Mouse (Mus musculus): ENCODE measurements at regions not wholly inside any gene's neighbourhood (a gene's known extent, or its start where the extent isn't known, plus 50 kb on each side); places are given as distances from the start of the nearest gene placed in this dataset.

DNA sequence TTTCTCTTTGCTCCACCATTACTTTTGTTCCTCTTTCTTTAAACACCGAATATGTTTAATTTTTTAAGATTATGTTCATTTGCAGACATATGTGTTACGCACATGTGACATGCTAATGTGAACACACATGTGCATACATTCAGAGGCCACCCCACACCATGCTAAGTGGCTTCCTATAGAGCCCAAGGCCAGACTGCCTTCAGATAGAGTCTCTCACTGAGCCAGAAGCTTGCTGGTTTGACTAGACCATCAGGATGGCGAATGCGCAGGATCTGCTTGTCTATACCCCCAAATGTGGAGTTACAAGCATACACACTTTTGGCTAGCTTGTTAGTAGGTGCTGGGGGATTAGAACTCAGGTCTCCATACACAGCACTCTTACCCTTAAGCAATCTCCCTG is 121.3 kb upstream of the Cxxc4 start:
- no peak for DNase-seq

DNA sequence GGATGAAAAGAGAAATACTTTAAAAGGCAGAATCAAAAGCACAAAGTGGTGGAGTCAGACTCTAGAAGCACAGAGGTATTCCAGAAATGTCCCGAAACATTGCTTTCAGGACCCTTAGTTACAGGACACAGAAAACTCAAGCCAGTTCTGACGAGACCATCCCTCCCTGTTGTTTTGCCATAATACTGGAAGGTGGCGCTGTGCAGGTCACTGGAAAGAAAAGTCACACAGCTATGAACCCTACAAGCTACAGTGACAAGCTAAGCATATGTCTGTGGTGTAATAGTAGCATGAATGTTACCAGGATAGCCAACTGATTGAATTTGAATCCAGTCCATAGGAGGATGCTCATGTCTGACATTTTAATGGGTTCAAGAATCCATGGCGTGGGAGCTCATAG is 117.4 kb upstream of the Cxxc4 start:
- no peak for DNase-seq

DNA sequence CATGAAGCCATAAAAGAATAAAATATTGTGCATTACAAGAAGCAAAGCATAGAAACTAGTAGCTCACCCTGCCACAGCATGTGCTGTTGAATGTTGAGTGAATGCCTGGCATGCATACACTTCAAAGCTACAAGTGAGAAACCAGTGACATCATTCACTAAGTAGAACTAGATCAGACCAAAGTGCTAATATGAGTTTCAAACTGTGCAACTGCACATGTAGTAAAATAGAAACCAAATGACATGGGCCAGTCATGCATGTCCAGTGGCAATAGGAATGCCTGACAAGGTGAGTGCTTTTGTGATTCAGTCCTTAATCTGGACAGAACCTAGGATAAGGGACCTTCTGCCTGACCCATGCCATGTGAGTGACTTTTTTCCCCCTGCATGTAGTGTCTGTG is 111.3 kb upstream of the Cxxc4 start:
- no peak for DNase-seq

DNA sequence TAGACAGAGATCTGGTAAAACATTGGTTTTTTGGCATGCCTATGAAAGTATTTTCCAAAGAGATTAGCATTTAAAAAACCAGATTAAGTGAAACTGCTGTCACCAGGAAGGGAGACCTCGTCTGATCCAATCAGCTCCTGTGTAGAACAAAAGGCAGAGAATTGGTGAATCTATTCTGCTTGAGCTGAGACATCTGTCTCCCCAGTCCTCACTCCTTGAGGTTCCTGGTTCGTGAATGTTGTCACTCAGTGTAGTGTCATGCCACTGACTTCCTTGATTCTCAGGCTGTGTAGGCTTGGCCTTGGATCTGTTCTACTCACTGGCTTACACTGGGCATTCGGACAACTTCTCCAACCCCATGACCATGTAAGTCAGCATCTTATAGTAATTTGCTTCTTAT is 105.9 kb upstream of the Cxxc4 start:
- no peak for DNase-seq

DNA sequence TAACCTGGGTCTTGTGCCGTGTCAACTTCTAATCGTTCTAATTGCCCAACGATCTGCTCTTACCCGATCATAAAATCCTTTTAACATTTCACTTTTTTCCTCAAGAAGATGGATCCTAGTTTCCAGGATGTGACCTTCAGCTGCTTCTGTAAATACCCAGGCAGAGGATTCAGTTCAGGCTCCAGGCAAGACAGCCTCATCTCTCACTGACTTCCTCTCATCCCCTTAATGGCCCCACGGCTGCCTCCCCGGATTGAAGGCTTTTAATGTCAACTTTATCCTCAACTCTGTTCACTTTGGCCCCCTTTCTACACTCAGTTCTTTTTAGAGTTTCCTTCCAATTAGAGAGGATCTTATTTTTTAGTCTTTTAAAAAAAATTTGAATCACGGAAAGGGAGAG is 91.0 kb upstream of the Cxxc4 start:
- no peak for DNase-seq

DNA sequence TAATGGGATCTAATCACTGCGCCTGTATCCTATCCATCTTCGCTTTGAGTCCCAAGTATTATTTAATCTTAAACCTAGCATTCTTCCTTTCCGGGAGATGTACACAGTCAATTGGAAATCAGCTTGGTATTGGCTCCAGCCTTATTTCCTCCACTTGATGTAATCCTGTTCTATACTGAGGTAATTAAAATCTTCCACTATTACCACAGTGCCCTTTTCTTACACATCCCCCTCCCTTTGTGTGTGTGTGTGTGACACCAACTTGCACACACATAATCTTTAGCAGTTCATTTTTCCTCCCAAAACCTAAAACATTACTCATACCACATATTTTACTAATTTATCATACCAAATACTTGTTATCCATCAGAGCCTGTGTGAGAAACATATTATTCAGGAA is 90.3 kb upstream of the Cxxc4 start:
- no peak for DNase-seq

DNA sequence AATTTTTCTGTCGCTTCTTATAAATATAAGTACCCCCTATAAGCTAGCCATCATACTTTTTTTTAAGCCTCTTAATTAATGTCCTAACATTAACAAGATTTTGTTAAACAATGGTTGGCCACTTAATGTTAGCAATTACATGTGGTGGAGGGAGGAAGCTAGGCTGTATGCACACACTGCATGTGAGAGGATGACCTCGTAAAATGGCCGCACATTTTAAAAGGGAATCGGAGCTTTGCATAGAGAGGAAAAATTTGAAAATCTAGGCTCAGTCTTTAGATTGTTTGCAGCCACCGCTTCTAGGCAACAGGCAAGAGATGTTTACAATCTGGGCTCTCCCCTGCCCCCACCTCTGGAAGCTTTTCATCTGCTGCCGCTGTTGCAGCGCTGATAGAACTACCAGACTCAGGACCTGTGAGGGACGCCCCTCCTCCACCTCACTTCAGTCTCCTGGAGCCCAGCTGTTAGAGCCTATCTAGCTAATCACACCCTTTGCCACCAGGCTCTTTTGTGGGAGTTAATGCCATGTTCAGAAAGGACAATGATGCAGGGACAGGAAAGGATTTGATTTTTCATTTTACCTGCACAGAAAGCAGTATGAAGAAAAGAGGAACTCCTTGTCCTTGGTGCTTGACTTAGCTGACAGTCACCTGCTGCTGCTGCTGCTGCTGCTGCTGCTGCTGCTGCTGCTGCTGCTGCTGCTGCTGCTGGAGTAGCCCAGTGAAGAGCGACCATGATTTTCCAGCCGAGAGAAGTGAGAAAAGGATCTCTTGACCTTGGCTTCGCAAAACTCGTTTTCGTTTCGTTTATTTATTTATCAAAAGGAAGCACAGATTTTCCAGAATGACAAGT is 89.7 kb upstream of the Cxxc4 start:
- DNase-seq = no peak

DNA sequence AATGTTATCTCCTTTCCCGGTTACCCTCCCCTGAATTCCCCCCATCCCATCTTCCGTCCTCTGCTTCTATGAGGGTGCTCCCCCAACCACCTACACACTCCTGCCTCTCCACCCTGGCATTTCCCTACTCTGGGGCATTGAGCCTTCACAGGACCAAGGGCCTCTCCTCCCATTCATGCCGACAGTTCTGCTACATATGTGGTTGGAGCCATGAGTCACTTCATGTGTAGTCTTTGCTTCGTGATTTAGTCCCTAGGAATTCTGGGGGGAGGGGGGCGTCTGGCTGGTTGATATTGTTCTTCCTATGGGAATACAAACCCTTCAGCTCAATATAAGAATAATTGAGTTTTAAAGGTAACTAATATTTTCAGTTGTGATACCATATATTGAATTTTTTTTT is 74.0 kb upstream of the Cxxc4 start:
- no peak for DNase-seq

DNA sequence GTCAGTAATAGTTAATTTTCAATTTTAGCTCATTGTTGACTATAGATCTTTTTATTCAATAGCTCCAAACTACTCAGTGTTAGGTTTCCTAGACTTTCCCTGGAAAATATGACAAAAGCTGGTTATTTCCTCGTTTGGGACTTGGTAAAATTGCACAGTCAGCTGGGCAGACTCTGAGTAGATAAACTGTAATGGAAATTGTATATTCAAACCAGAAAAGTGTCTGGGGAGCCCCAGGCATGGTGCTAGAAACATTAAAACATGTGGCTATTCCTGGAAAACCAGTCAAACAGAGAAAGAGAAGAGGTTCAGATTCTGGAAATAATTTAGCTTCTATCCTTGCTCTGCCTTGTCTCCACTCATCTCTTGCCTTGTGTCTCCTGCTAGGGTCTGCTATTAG is 66.4 kb upstream of the Cxxc4 start:
- DNase-seq = no peak

DNA sequence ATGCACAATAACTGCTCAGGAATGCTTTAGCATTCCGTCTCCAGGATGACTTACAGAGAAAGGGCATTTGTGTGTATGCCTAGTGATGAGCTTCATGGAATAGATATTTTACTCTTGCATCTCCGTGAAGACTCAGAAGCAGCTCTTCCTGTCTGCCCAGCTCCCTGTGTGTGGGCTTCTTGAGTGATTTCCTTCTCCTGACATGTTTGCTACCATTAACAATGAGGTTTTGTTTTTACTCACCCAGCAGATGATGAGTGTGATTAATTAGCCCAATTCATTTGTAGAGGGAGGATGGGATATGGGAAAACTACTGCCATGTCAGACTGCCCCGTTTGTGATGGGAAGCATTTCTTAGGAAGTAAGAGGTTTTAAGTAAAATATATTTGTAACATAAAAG is 63.9 kb upstream of the Cxxc4 start:
- no peak for DNase-seq

DNA sequence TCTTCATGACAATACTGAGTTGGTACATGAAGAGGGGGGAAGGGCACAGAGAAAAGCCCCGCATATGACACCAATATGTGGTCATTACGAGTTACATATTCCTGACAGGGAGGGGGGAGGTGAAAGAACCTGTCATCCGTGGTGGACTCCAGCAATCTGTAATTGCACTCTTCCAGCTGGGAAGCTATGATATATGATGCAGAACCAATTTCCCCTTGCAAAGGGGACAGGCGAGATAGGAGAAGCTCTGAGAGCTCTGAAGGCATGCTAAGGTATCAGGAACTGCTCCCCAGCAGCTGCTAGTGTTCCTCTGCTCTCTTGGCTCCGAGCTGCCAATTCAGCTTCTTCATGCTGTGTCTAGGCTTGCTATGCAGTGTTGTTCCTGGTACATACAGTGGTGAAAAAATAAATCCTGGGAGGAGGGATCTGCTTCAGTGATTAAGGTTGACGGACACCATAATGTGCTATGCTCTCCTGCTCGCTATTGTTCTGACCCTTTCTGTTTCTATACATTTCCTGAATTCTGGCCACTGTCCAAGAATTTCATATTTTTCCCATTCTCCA is 57.7 kb upstream of the Cxxc4 start:
- no peak for DNase-seq

DNA sequence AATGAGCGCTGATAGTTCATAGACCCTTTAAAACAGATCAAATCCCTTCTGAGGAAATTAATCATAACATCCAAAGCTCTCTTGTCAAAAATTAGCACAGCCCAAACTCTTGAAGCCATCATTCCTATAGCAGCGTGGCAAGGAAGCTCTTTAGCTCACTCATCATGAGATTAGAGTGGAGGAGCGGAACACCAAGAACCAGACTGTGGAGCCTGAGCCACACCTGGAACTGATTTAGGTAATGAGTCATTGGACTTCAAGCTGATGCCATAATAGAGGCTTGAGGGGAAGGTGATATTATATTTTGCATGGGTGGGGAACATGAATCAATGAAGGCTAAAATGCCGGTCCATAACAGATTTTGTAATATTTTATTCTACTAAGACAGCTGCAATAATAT is 52.2 kb upstream of the Cxxc4 start:
- no peak for DNase-seq
